Mouse (Mus musculus) spleen, postnatal 4 days (tissue): ENCODE results near the gene Gtf2h3.

Experiments used
- DNase-seq, 2 experiments: peaks; one replicate each; pipeline ENCODE4 v3.0.0; 2022; ENCODE audit warnings: low spot score in 2 of 2

The Gtf2h3 gene

DNA sequence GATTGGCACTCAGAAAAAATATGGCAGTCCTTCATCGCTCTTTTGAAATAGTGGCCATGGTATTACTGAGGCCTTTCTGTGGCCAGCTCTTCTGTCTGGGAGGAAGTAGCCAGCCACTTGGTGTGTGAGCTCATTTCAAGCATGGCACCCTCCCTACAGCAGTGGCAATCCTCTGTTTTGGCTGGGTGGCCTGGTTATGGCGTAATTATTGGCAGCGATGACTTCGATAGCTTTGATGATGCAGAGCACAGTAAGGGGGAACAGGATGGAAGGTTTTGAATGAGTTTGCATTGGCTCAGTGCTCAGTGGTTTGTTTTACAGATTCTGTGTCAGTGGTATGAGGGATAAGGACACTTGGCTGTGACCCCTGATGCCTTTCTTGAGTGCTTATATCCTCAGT, 57.8 kb downstream of the Gtf2h3 start:
- no peak for DNase-seq

DNA sequence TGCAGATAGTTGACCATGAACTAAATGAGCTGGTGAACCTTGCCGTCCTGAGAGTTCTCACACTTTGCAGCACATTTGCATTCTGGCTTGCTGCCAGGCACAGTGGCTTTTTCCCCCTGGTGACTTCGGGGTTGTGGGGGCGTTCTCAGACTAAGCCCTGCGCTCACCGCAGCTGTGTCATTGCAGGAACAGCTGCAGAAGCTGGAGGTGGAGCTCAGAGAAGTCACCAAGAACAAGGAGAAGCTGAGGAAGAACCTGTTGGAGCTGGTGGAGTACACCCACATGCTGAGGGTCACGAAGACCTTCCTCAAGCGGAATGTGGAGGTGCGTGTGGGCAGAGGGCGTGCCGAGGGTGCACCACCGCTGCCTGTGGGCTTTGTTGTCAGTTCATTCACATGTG, 58.4 kb downstream of the Gtf2h3 start:
- DNase-seq = no peak

GRCm38 (mm10) chr5:124637836-124638235, 58.9 kb downstream of the Gtf2h3 start:
- DNase-seq = no peak
